Mouse (Mus musculus): ENCODE data around the gene Prkd2. TPM values are rescaled to one million over a fixed set of nuclear protein-coding genes. Genes with fewer than 3 reads are reported as not detected.

Gene Prkd2
- polyA plus RNA-seq (2015; fragmentation: Nextera tagmentation; extraction: Ambion mirVana), result 5.0 and 8.4 TPM in 2 replicates

- peaks cover 45% of the 10 kb centered on the region for H3K4me1 ChIP-seq
- H3K9me3 ChIP-seq (replicated peaks), result no peaks in the 10 kb centered on the region
- peak; percentile 88 for ATAC-seq (ENCODE audit: low FRiP score)
- WGBS, result under 1% methylated on average over 31 of the region's 32 CpGs
- peaks cover 41% of the 10 kb centered on the region for H3K36me3 ChIP-seq
- peak within 1 kb of the TSS; percentile 98 for H3K4me2 ChIP-seq
- peak within 1 kb of the TSS; percentile 74 for H3K9ac ChIP-seq (replicated peaks)
- H3K27ac ChIP-seq (replicated peaks), result peak within 1 kb of the TSS; percentile 76
- peak within 1 kb of the TSS; percentile 59 for H3K4me3 ChIP-seq (replicated peaks)
- H3K27me3 ChIP-seq (replicated peaks), result no peaks in the 10 kb centered on the region
Measured at GRCm38 (mm10) chr7:16842645-16843063, at the start of gene Prkd2. TSS of gene Prkd2 (plus strand) at chr7:16842902.

- ATAC-seq (ENCODE audit: low FRiP score), result no peak
- Histone ChIP-seq H3K4me2 (no peak overlapping the region), H3K4me3 (replicated peaks) (no peak overlapping the region), H3K27me3 (replicated peaks) (no peaks in the 10 kb centered on the region), H3K4me1 (no peaks in the 10 kb centered on the region), H3K9ac (replicated peaks) (no peak overlapping the region), H3K9me3 (replicated peaks) (no peaks in the 10 kb centered on the region), H3K36me3 (no peaks in the 10 kb centered on the region), H3K27ac (replicated peaks) (no peak overlapping the region)
- WGBS, result 92% methylated on average over 19 of the region's 19 CpGs
Measured at GRCm38 (mm10) chr7:16793010-16793725, 49.5 kb upstream of the Prkd2 start.

- Histone ChIP-seq H3K9me3 (replicated peaks) (no peaks in the 10 kb centered on the region), H3K4me1 (no peaks in the 10 kb centered on the region), H3K27me3 (replicated peaks) (no peaks in the 10 kb centered on the region), H3K36me3 (no peaks in the 10 kb centered on the region), H3K9ac (replicated peaks) (no peak overlapping the region), H3K4me3 (replicated peaks) (no peak overlapping the region), H3K4me2 (no peak overlapping the region), H3K27ac (replicated peaks) (no peak overlapping the region)
- no peak for ATAC-seq (ENCODE audit: low FRiP score)
- WGBS, result 94% methylated on average over 5 of the region's 5 CpGs
Measured at GRCm38 (mm10) chr7:16794886-16795285, 47.8 kb upstream of the Prkd2 start.

GRCm38 (mm10) chr7:16804409-16805028 is 38.2 kb upstream of the Prkd2 start:
- Histone ChIP-seq H3K4me2 (no peak overlapping the region), H3K36me3 (peaks cover 22% of the 10 kb centered on the region), H3K9me3 (replicated peaks) (no peaks in the 10 kb centered on the region), H3K9ac (replicated peaks) (no peak overlapping the region), H3K4me1 (peaks cover 3% of the 10 kb centered on the region), H3K27ac (replicated peaks) (no peak overlapping the region), H3K27me3 (replicated peaks) (no peaks in the 10 kb centered on the region), H3K4me3 (replicated peaks) (no peak overlapping the region)
- no peak for ATAC-seq (ENCODE audit: low FRiP score)
- WGBS, result 36% methylated on average over 8 of the region's 8 CpGs

- Histone ChIP-seq H3K27me3 (replicated peaks) (no peaks in the 10 kb centered on the region), H3K9ac (replicated peaks) (no peak overlapping the region), H3K4me2 (no peak overlapping the region), H3K36me3 (peaks cover 22% of the 10 kb centered on the region), H3K4me1 (peaks cover 36% of the 10 kb centered on the region), H3K4me3 (replicated peaks) (no peak overlapping the region), H3K27ac (replicated peaks) (no peak overlapping the region), H3K9me3 (replicated peaks) (no peaks in the 10 kb centered on the region)
- no peak for ATAC-seq (ENCODE audit: low FRiP score)
- 88% methylated on average over 9 of the region's 9 CpGs for WGBS
Measured at GRCm38 (mm10) chr7:16807936-16808335, 34.8 kb upstream of the Prkd2 start.

- Histone ChIP-seq H3K9me3 (replicated peaks) (no peaks in the 10 kb centered on the region), H3K36me3 (peaks cover 22% of the 10 kb centered on the region), H3K4me3 (replicated peaks) (no peak overlapping the region), H3K9ac (replicated peaks) (no peak overlapping the region), H3K27me3 (replicated peaks) (no peaks in the 10 kb centered on the region), H3K4me2 (no peak overlapping the region), H3K4me1 (peaks cover 43% of the 10 kb centered on the region), H3K27ac (replicated peaks) (no peak overlapping the region)
- no peak for ATAC-seq (ENCODE audit: low FRiP score)
- WGBS, result 87% methylated on average over 9 of the region's 9 CpGs
Measured at GRCm38 (mm10) chr7:16808647-16809046, 34.1 kb upstream of the Prkd2 start.

- peaks cover 54% of the 10 kb centered on the region for H3K4me1 ChIP-seq
- ATAC-seq (ENCODE audit: low FRiP score), result 0 out of 2 replicates have a peak, but pooled peaks have one; percentile 7
- no peak overlapping the region; the same call in 1 of the 2 replicates for H3K4me3 ChIP-seq (replicated peaks)
- no peaks in the 10 kb centered on the region for H3K27me3 ChIP-seq (replicated peaks)
- 21% methylated on average over 10 of the region's 10 CpGs for WGBS
- no peaks in the 10 kb centered on the region for H3K9me3 ChIP-seq (replicated peaks)
- H3K4me2 ChIP-seq, result peak overlapping the region; percentile 69
- 0 out of 2 replicates have a peak overlapping the region, but pooled peaks have one; percentile 21 for H3K9ac ChIP-seq (replicated peaks)
- H3K36me3 ChIP-seq, result peaks cover 22% of the 10 kb centered on the region
- peak overlapping the region; percentile 94; the same call in 1 of the 2 replicates for H3K27ac ChIP-seq (replicated peaks)
Measured at GRCm38 (mm10) chr7:16809739-16810138, 33.0 kb upstream of the Prkd2 start.

GRCm38 (mm10) chr7:16810399-16810919 is 32.2 kb upstream of the Prkd2 start:
- Histone ChIP-seq H3K27ac (replicated peaks) (peak overlapping the region; percentile 94), H3K4me1 (peaks cover 61% of the 10 kb centered on the region), H3K9ac (replicated peaks) (peak overlapping the region; percentile 74), H3K4me2 (peak overlapping the region; percentile 69), H3K36me3 (peaks cover 22% of the 10 kb centered on the region), H3K4me3 (replicated peaks) (peak overlapping the region; percentile 56), H3K9me3 (replicated peaks) (no peaks in the 10 kb centered on the region), H3K27me3 (replicated peaks) (no peaks in the 10 kb centered on the region)
- ATAC-seq (ENCODE audit: low FRiP score), result no peak
- WGBS, result 46% methylated on average over 28 of the region's 28 CpGs

- Histone ChIP-seq H3K4me2 (peak overlapping the region; percentile 69), H3K4me3 (replicated peaks) (peak overlapping the region; percentile 56), H3K9ac (replicated peaks) (peak overlapping the region; percentile 74), H3K27ac (replicated peaks) (peak overlapping the region; percentile 94), H3K4me1 (peaks cover 66% of the 10 kb centered on the region), H3K36me3 (peaks cover 22% of the 10 kb centered on the region), H3K9me3 (replicated peaks) (no peaks in the 10 kb centered on the region), H3K27me3 (replicated peaks) (no peaks in the 10 kb centered on the region)
- 7% methylated on average over 85 of the region's 90 CpGs for whole genome bisulfite sequencing
- peak; percentile 57 for ATAC-seq (ENCODE audit: low FRiP score)
Measured at GRCm38 (mm10) chr7:16810920-16811648, 31.6 kb upstream of the Prkd2 start.

- Histone ChIP-seq H3K27me3 (replicated peaks) (no peaks in the 10 kb centered on the region), H3K9me3 (replicated peaks) (no peaks in the 10 kb centered on the region), H3K27ac (replicated peaks) (peak overlapping the region; percentile 94), H3K4me3 (replicated peaks) (peak overlapping the region; percentile 56), H3K9ac (replicated peaks) (peak overlapping the region; percentile 74), H3K4me1 (peaks cover 66% of the 10 kb centered on the region), H3K4me2 (peak overlapping the region; percentile 69), H3K36me3 (peaks cover 17% of the 10 kb centered on the region; the same call in 1 of the 2 replicates)
- no peak for ATAC-seq (ENCODE audit: low FRiP score)
- WGBS, result 13% methylated on average over 17 of the region's 17 CpGs
Measured at GRCm38 (mm10) chr7:16811649-16812070, 31.0 kb upstream of the Prkd2 start.

GRCm38 (mm10) chr7:16812505-16812904 is 30.2 kb upstream of the Prkd2 start:
- peaks cover 14% of the 10 kb centered on the region; the same call in 1 of the 2 replicates for H3K36me3 ChIP-seq
- peak overlapping the region; percentile 94; the same call in 1 of the 2 replicates for H3K27ac ChIP-seq (replicated peaks)
- H3K9me3 ChIP-seq (replicated peaks), result no peaks in the 10 kb centered on the region
- no peaks in the 10 kb centered on the region for H3K27me3 ChIP-seq (replicated peaks)
- ATAC-seq (ENCODE audit: low FRiP score), result no peak
- H3K9ac ChIP-seq (replicated peaks), result peak overlapping the region; percentile 74; the same call in 1 of the 2 replicates
- WGBS, result 81% methylated on average over 2 of the region's 2 CpGs
- H3K4me2 ChIP-seq, result peak overlapping the region; percentile 69
- peaks cover 70% of the 10 kb centered on the region for H3K4me1 ChIP-seq
- H3K4me3 ChIP-seq (replicated peaks), result no peak overlapping the region

Data from neural tube, embryonic 15.5 days (tissue).